Mouse (Mus musculus): ENCODE measurements around the gene Apol10b. TPM values are rescaled to one million over a fixed set of nuclear protein-coding genes. Genes with fewer than 3 reads are reported as not detected.

Gene Apol10b
- 0.63 TPM for polyA plus RNA-seq (2017; shearing (Covaris generic))

GRCm38 (mm10) chr15:77595961-77596360 lies at the start of gene Apol10b:
Gene Apol10b, minus strand, starts transcription at chr15:77596125.

GRCm38 (mm10) chr15:77643176-77643575 lies 47.3 kb upstream of the Apol10b start, which contains the start of gene Apol11b:
Gene Apol11b, minus strand, starts transcription at chr15:77643286.

GRCm38 (mm10) chr15:77598958-77599357 lies 3.0 kb upstream of the Apol10b start, which contains the start of gene Gm36245:
Gene Gm36245, plus strand, starts transcription at chr15:77599258.

GRCm38 (mm10) chr15:77561792-77562191 lies 34.1 kb downstream of the Apol10b start, which contains the start of gene 1700025B11Rik:
Gene 1700025B11Rik, minus strand, starts transcription at chr15:77561892.

Other genes with a start within 250 kb of the Apol10b start
- not detected for gene Apol7a, start 197.0 kb downstream of the Apol10b start, polyA plus RNA-seq (2017; shearing (Covaris generic))
- 0.61 TPM for gene Apol9a, start 185.0 kb downstream of the Apol10b start, polyA plus RNA-seq (2017; shearing (Covaris generic))
- 0.57 TPM for gene Apol7b, start 148.6 kb downstream of the Apol10b start, polyA plus RNA-seq (2017; shearing (Covaris generic))
- gene Apol10a, start 119.1 kb downstream of the Apol10b start, polyA plus RNA-seq (2017; shearing (Covaris generic)): not detected
- not detected for gene Apol11a, start 87.9 kb downstream of the Apol10b start, polyA plus RNA-seq (2017; shearing (Covaris generic))
- gene Apol7c, start 62.8 kb downstream of the Apol10b start, polyA plus RNA-seq (2017; shearing (Covaris generic)): not detected
- gene 1700025B11Rik, start 34.2 kb downstream of the Apol10b start, polyA plus RNA-seq (2017; shearing (Covaris generic)): not detected
- not detected for gene Gm36245, start 3.1 kb upstream of the Apol10b start, polyA plus RNA-seq (2017; shearing (Covaris generic))
- not detected for gene Apol11b, start 47.2 kb upstream of the Apol10b start, polyA plus RNA-seq (2017; shearing (Covaris generic))
- 142 TPM for gene Apol7e, start 102.7 kb upstream of the Apol10b start, polyA plus RNA-seq (2017; shearing (Covaris generic))
- 0.91 TPM for gene Apol9b, start 132.9 kb upstream of the Apol10b start, polyA plus RNA-seq (2017; shearing (Covaris generic))
- not detected for gene Apol8, start 160.9 kb upstream of the Apol10b start, polyA plus RNA-seq (2017; shearing (Covaris generic))
- gene Myh9, start 246.1 kb upstream of the Apol10b start, polyA plus RNA-seq (2017; shearing (Covaris generic)): 301 TPM